Mouse (Mus musculus) heart, postnatal 0 days (tissue): ENCODE measurements around the gene Hoxa6.

Experiments used
- CTCF ChIP-seq: IDR thresholded peaks from 2 replicates; pipeline ENCODE4 v1.5.1; 2016; ENCODE audit warnings: antibody characterized with exemption, control low read depth, low read depth
- EP300 ChIP-seq: IDR thresholded peaks from 2 replicates; pipeline ENCODE4 v1.6.1; 2016; ENCODE audit warnings: antibody characterized with exemption, low read depth

GRCm38 (mm10) chr6:52218643-52219215 lies 10.2 kb upstream of the Hoxa6 start:
- TF ChIP-seq CTCF = no peak
- no peak for TF ChIP-seq EP300
